Mouse (Mus musculus) brain, adult 10 weeks (tissue): Measurements from ENCODE around the gene Ift74. TPM values are rescaled to one million over a fixed set of nuclear protein-coding genes. Genes with fewer than 3 reads are reported as not detected.

Source experiments
- polyA plus RNA-seq: library from polyadenylated mRNA; stranded (reverse); fragments of 350-450 nt; fragmentation: Illumina TruSeq; extraction: RNeasy Lipid Tissue Mini Kit (QIAGEN cat#74804); gene quantifications from one replicate; pipeline ENCODE4 v1.2.3, GENCODE M21; 2015; ENCODE audit warnings: low read depth, low replicate concordance

Gene Ift74
- polyA plus RNA-seq = 27.0 TPM

DNA sequence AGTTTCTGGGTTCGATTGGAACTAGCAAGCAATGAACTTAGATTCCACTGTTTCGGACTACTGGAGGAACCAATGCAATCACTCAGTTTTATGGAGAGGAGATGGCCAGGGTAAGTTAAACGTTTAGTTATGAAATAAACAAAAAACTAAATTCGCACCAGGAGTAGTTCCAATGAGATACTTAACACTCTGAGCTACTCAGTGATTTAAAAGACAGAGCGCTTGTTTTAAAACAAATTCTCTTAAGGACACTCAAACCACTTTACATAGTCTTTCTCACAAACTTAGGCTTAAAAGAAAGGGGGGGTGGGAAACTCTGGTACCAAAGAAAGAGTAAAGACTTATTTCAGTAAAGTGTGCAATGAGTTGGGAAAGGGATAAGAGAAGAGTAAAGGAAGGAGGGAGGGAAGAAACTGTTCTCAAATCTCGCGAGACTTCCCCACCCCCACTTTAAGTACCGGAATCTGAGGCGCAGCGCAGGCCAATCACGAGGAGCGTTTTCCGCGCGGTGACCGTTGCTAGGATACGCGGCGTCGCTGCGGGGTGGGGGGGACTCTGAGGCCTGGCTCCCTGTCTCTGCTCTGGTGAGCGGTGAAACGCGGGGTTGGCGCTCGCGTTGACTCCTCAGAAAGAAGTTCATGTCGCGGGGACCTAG, at the start of gene Ift74:
TSS of gene Ift74 (plus strand) at position 520 of the 655 bp plus-strand sequence.

DNA sequence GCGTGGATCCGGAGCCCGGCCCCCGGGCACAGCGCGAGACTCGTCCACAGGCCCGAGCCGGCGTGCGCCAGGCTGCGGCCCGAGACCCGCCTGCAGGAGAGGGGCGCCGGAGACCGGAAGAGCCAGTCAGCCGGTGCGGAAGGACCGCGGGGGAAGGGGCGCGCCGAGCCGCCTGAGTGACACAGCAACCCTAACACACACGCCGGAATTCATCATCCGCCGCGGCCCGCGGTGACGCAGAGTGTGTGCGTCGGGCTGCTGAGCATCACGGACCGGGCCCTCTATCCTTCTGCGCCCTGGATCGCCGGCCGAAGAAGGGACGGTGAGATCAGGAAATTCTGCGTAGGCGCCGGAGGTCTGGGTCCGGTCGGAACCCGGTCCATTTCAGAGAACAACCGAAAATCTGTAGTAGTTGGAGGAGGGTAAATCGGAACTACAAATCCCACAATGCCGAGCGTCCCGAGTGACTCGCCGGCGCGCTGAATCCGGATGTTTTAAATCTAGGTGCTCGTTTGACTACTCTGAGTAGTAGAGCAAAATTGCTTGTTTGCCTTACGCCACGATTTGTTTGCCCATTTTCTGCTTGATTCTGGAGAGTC, 11.2 kb upstream of the Ift74 start, which contains the start of gene Plaa:
TSS of gene Plaa (minus strand) at position 214 of the 599 bp plus-strand sequence.

DNA sequence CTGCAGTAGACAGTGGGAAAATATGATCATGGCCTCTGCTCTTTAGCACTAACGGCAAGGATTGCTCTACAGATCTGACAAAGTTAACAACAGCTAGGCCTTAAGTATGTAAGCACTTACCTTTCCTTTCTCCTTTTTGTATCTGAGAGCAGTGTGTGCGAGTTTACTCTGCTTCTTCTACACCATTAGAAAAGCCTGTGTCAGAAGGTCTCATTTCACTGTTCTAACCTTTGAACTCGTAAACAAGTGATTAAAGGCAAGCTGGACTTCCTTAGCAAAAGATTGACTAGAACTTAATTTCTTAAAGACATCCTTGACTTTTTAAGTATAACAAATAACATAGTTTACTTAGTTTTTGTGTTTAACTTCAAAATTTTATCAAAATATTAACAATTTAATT, 35.6 kb downstream of the Ift74 start, which contains the start of gene Lrrc19:
TSS of gene Lrrc19 (minus strand) at position 225 of the 400 bp plus-strand sequence.

DNA sequence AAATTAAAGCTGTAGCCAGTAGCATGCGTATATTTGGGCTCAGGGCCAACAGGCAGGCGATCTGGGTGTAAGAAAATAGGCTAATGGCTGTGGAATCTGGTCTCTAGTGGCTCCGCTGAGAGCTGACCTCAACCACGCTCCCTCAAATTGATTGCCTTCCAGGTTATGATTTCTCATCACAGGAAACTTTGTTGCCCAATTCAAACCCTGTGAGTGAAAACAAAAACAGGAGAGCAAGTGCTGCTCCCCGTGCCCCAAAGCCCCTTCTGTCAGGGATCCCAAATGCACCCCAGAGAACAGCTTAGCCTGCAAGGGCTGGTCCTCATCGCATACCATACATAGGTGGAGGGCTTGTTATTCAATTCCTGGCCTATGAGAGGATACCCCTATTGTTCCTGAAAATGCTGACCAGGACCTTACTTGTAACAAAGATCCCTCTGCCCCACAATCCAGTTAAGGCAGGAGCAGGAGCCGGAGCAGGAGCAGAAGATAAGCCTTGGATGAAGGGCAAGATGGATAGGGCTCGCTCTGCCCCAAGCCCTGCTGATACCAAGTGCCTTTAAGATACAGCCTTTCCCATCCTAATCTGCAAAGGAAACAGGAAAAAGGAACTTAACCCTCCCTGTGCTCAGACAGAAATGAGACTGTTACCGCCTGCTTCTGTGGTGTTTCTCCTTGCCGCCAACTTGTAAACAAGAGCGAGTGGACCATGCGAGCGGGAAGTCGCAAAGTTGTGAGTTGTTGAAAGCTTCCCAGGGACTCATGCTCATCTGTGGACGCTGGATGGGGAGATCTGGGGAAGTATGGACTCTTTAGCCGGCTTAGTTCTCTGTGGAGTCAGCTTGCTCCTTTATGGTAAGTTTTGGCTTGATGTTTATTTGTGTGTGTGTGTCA, 124.8 kb downstream of the Ift74 start, which contains the start of gene Tek:
TSS of gene Tek (plus strand) at position 452 of the 894 bp plus-strand sequence.

Other genes starting within 250 kb of the Ift74 start
- gene Gm10306, start 57.9 kb upstream of the Ift74 start, polyA plus RNA-seq = not detected
- gene Caap1, start 57.7 kb upstream of the Ift74 start, polyA plus RNA-seq = 8.6 TPM
- gene Plaa, start 11.2 kb upstream of the Ift74 start, polyA plus RNA-seq = 34.4 TPM
- not detected for gene Lrrc19, start 35.7 kb downstream of the Ift74 start, polyA plus RNA-seq
- 9.4 TPM for gene Tek, start 124.8 kb downstream of the Ift74 start, polyA plus RNA-seq